Mouse (Mus musculus): Measurements from ENCODE around the gene Gm5148. TPM values are rescaled to one million over a fixed set of nuclear protein-coding genes. Genes with fewer than 3 reads are reported as not detected.

The Gm5148 gene
- polyA plus RNA-seq (2021; fragmentation: Nextera tagmentation): 12.5 and 16.2 TPM in 2 replicates
- long read RNA-seq, experiment 1, transcript Gm5148-202 (2 exons, 1,098 nt): major isoform, 6 of 16 reads
- long read RNA-seq, experiment 1, transcript Gm5148-201 (3 exons, 1,265 nt): minor isoform, 5 of 16 reads
- long read RNA-seq, experiment 1, partial matches to known transcripts: 0 of 16 reads
- long read RNA-seq, experiment 1, other reads (novel, unspliced or antisense): 4 of 16 reads
- long read RNA-seq, experiment 2, partial matches to known transcripts: 0 of 9 reads
- long read RNA-seq, experiment 2, other reads (novel, unspliced or antisense): 2 of 9 reads

GRCm38 (mm10) chr3:37724171-37724804 lies at the start of gene Gm5148:
Gene Gm5148, minus strand, starts transcription at chr3:37724490.

Other genes with a start within 250 kb of the Gm5148 start
- gene Spry1, start 84.5 kb downstream of the Gm5148 start, polyA plus RNA-seq (2021; fragmentation: Nextera tagmentation): 0.65 and 1.6 TPM in 2 replicates